Mouse (Mus musculus): ENCODE data around the gene Defb13.
"Not testable (repeated sequence)": the region's sequence is repeated elsewhere in the genome, so short reads cannot be mapped to it uniquely, and the experiment has no call there.

Defb13 gene

DNA sequence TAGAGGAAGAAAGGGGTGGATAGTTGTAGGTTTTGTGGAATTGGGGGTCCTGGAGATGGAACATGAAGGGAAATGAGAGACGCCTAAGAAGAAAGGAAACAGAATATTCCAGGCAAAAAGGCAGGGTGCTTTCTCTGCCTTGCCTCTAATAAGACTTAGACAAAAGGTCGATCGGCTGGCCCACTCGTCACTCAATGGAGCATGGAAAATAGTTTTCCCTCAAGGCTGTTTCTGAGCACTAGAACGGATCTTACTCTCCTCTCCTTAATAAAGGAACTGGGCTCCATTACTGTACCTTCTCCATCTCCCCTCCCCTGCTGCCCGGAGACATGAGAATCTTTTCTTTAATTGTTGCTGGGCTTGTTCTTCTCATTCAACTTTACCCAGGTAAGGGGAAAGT is at the start of gene Defb13:
Defb13 (plus strand) TSS at position 301 of the 400 bp plus-strand sequence.
- DNase-seq (ENCODE audit: low spot score): no peak

DNA sequence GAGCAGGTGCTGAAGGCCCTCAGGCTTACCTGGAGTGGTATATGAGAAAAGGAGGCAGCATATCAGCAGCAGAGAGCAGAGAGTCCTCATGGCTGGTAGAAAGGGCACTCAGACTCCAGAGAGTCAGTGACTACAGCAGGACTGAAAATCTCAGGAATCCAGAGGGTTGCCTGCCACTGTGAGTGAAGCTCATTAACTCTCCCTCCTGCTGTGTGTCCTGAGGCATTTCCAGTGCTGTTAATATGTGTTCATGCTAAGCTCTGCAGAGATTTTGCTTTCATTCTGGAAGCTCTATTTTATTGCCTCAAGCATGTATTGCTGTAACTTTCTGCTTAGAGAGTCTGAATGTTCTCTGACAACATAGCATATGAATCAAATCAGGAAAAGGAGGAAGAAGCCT is 40.3 kb upstream of the Defb13 start, which contains the start of gene Defb11:
Defb11 (minus strand) TSS at position 123 of the 400 bp plus-strand sequence.
- not testable (repeated sequence) for DNase-seq (ENCODE audit: low spot score)

DNA sequence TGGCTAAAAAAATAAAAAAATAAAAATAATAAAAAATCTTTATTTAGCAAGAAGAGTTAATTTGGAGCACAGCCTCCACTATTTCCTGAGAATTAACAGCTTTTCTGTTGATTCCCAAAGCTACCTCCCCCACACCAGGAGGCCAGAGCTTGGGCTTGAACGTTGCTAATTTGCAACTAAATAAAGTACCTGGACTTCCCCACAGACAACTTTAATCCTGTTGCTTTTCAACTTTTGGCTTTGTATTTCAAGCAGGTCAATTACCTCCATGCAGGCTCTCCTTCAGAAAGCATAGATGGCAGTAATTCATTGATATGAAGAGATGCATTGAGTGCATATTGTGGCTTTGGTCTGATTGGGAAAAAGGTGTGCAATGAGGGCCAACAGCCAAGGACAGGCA is 34.6 kb upstream of the Defb13 start:
- no peak for DNase-seq (ENCODE audit: low spot score)

DNA sequence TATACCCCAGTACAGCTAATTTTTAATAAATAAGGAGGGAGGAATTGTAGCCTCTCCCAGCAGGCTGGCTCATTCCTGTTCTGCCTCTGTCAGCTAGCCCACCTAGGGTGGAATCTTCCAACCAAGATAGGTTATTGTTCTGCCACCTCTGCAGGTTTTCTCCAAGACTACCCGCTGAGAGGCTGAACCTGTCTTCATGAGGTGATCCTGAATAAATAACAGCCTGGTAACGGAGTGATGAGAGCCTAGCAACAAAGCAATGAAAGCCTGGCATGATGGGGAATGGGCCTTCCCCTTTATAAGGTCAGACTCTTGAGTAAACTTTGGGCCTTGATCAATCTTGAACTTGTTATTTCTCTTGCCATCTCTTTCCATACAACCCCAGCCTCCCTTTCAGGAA is 34.0 kb upstream of the Defb13 start:
- no peak for DNase-seq (ENCODE audit: low spot score)

DNA sequence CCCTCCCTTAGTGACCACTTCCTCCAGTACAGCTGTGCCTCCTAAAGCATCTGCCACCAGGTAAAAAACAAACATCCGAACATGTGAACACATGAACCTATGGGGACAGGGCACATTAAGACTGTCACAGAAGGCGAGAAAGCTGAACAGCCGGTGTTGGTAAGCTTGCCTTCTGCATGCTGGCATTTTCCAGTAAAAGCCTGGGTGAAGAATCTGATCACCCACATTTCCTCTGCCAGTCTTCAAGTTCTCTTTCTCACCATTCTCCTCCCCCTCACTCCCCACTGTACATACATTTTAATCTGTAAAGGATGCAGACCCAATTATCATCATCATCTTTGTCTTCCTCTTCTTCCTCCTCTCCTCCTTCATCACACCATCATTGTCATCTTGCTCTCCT is 30.9 kb upstream of the Defb13 start:
- DNase-seq (ENCODE audit: low spot score): no peak

DNA sequence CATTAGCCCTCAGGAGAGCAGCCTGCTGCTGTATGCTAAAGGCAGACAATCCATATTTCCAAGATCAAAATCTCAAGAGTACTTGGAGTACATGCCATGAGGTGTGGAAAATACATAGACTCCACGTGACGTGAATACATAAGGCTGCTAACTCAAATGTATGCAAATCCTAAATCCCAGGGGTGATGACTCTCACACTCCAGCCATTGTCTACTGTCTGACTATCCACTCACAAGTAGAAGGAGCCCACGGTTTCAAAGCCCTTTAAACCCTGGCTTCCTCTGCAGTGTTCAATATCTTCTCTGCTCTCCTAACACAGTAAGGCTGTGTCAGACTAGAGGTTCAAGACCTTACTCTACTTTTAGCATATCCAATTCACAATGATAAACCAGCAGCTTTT is 15.8 kb upstream of the Defb13 start:
- not testable (repeated sequence) for DNase-seq (ENCODE audit: low spot score)

GRCm38 (mm10) chr8:21932610-21933009 is 14.0 kb upstream of the Defb13 start, which contains the start of gene Defb15:
TSS of gene Defb15 (minus strand) at chr8:21932710.
- no peak for DNase-seq (ENCODE audit: low spot score)

GRCm38 (mm10) chr8:21938052-21938451 is 8.5 kb upstream of the Defb13 start, which contains the start of gene Defb35:
TSS of gene Defb35 (plus strand) at chr8:21938352.
- DNase-seq (ENCODE audit: low spot score): not testable (repeated sequence)

DNA sequence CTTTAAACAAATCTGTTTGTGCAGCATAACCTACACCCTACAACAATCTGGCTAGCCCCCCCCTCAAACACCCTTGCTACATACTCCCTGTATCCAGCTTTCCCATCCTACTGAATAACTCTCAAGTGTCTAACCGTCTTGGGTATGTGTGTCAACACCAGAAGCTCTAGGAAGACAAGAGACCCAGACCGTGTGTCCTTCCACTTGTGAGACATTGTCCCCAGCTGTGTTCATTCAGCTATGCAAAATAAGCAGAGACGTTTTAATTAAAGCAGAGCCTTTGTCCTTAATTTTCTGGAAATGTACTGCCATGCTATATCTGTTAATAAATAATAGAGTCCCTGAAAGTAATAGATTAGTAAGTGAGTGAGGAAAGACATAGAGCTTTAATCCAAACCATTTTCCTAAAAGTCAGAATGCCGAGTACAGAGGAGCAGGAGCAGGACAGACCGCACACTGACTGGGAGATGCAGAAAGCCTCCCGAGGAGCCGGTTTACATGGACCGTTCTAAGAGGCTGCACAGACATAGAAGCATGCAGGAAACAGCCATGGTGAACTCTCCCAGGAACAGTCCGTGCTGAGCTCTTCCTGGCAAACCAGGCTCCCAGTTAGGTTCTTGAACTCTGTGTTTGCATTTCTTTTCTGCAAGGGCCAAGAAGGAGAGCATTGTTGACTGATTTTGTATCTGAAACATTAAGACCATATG is 902 bp downstream of the Defb13 start:
- DNase-seq (ENCODE audit: low spot score): no peak

DNA sequence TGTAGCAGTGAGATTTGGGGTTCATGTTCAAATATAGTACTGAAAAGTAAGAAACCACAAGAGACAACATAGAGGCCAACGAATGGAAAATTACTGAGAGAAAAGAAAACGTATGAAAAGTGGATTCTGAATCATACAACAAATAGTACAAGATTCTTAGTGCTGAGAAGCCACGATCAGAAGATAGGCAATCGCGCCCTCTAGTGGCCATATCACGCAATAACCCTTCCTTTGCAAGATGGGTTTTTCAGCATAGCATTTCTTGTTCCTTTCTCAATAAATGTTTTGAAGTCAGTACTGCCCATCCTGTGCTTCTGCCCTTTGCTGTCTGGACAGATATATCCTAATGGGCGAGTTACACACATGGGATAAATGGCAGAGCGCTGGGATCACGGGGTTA is 8.8 kb downstream of the Defb13 start:
- peak; percentile 18 for DNase-seq (ENCODE audit: low spot score)

- no peak for DNase-seq (ENCODE audit: low spot score)
Measured at GRCm38 (mm10) chr8:21956336-21956735, 9.8 kb downstream of the Defb13 start.

GRCm38 (mm10) chr8:21958414-21958813 is 11.9 kb downstream of the Defb13 start, which contains the start of gene Fam90a1a:
TSS of gene Fam90a1a (plus strand) at chr8:21958714.
- no peak for DNase-seq (ENCODE audit: low spot score)

- no peak for DNase-seq (ENCODE audit: low spot score)
Measured at GRCm38 (mm10) chr8:21966646-21967045, 20.1 kb downstream of the Defb13 start.

DNA sequence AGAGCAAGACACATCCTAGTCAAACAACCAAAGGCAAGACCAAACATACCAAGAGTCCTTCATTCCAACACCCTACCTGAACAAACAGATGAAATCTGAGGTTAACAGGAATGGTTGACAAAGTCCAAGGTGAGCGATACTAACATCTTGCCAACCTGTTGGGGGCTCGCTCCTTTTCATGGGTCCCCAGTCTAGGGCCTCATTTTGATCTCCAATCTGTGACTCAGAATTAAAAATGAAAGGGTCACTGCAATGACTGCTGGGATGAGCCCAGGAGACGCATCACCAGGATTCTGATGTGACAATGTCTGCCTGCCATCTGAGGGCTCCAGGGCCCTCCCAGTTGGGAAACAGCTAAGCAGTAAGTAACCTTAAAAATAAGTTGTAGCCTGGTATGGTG is 22.9 kb downstream of the Defb13 start, which contains the start of gene Ccdc70:
Ccdc70 (plus strand) TSS at position 301 of the 400 bp plus-strand sequence.
- no peak for DNase-seq (ENCODE audit: low spot score)

- no peak for DNase-seq (ENCODE audit: low spot score)
Measured at GRCm38 (mm10) chr8:21978193-21978592, 31.6 kb downstream of the Defb13 start.

DNA sequence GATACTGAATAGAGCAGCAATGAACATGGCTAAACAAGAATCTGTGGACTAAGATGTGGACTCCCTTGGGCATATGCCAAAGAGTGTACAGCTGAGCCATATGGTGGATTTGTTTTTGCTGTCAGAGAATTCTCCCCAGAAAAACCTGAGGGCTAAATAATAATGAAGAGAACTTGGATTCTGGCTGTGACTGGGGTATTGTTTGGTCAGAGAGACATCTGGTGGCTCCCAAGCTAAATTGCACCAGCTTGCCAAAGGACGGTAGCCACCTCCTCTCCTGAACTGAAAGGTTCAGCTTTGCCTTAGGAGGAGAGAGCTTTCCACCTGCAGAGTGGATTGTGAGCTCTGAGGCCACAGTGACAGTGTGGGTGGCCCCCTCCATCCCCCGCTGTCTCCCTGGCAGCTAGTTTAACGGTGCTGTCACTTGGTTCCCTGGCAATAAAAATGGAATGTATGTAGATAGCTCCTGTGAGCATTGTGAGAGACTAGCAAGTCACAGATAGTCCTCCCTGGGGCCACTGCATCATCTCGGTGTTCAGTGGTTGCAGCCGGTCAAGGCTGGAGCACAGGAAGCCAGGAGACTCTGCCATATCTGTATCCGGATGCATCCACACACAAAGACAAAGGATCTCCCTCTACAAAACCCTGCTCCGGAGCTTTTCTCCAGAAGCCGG is 35.2 kb downstream of the Defb13 start:
- peak; percentile 18 for DNase-seq (ENCODE audit: low spot score)

GRCm38 (mm10) chr8:21992184-21992583 is 45.6 kb downstream of the Defb13 start:
- DNase-seq (ENCODE audit: low spot score): peak; percentile 69

- peak; percentile 8 for DNase-seq (ENCODE audit: low spot score)
Measured at GRCm38 (mm10) chr8:21995181-21995580, 48.6 kb downstream of the Defb13 start.
